Mouse (Mus musculus): ENCODE measurements around the gene Cdkl3. TPM values are rescaled to one million over a fixed set of nuclear protein-coding genes. Genes with fewer than 3 reads are reported as not detected.

The Cdkl3 gene
- polyA plus RNA-seq, 1 experiment from 2014 or later: 4.6 TPM

- no peak for TF ChIP-seq CTCF (IDR thresholded peaks at IDR 0.05; ENCODE audit: low read depth)
- 88% methylated on average over 3 of the region's 3 CpGs for WGBS
These were observed 50.7 kb downstream of the Cdkl3 start for GRCm38 (mm10) chr11:52054728-52055127.

GRCm38 (mm10) chr11:52056198-52056597 is 52.2 kb downstream of the Cdkl3 start:
- Histone ChIP-seq H3K9ac (ENCODE audit: low read depth, low read length) (no peak overlapping the region), H3K9me3 (ENCODE audit: control insufficient read depth) (no peaks in the 10 kb centered on the region), H3K27me3 (replicated peaks; ENCODE audit: control insufficient read depth, insufficient read depth, low read length) (no peaks in the 10 kb centered on the region), H3K4me1 (replicated peaks; ENCODE audit: control insufficient read depth, insufficient read depth, low read length) (no peaks in the 10 kb centered on the region), H3K4me3 (ENCODE audit: low read depth, low read length) (no peak overlapping the region), H3K36me3 (ENCODE audit: control insufficient read depth, insufficient read depth) (no peaks in the 10 kb centered on the region), H3K4me2 (replicated peaks; ENCODE audit: low read depth) (no peak overlapping the region), H3K27ac (ENCODE audit: low read depth, low read length) (no peak overlapping the region)
- ATAC-seq: no peak
- TF ChIP-seq CTCF (IDR thresholded peaks at IDR 0.05; ENCODE audit: low read depth): no peak
- WGBS: 75% methylated on average over 5 of the region's 5 CpGs

More at GRCm38 (mm10) chr11:52054728-52055127, 50.7 kb downstream of the Cdkl3 start:
- Histone ChIP-seq H3K9me3 (ENCODE audit: control insufficient read depth) (no peaks in the 10 kb centered on the region), H3K36me3 (ENCODE audit: control insufficient read depth, insufficient read depth) (no peaks in the 10 kb centered on the region), H3K4me3 (ENCODE audit: low read depth, low read length) (no peak overlapping the region), H3K4me2 (replicated peaks; ENCODE audit: low read depth) (no peak overlapping the region), H3K27ac (ENCODE audit: low read depth, low read length) (no peak overlapping the region), H3K27me3 (replicated peaks; ENCODE audit: control insufficient read depth, insufficient read depth, low read length) (no peaks in the 10 kb centered on the region), H3K9ac (ENCODE audit: low read depth, low read length) (no peak overlapping the region), H3K4me1 (replicated peaks; ENCODE audit: control insufficient read depth, insufficient read depth, low read length) (no peaks in the 10 kb centered on the region)
- ATAC-seq: no peak

GRCm38 (mm10) chr11:52059001-52059400 is 55.0 kb downstream of the Cdkl3 start:
- H3K9ac ChIP-seq (ENCODE audit: low read depth, low read length): no peak overlapping the region
- TF ChIP-seq CTCF (IDR thresholded peaks at IDR 0.05; ENCODE audit: low read depth): no peak
- no peaks in the 10 kb centered on the region for H3K36me3 ChIP-seq (ENCODE audit: control insufficient read depth, insufficient read depth)
- WGBS: 38% methylated on average over 5 of the region's 5 CpGs
- H3K4me3 ChIP-seq (ENCODE audit: low read depth, low read length): no peak overlapping the region
- no peak overlapping the region for H3K4me2 ChIP-seq (replicated peaks; ENCODE audit: low read depth)
- H3K4me1 ChIP-seq (replicated peaks; ENCODE audit: control insufficient read depth, insufficient read depth, low read length): no peaks in the 10 kb centered on the region
- no peaks in the 10 kb centered on the region for H3K9me3 ChIP-seq (ENCODE audit: control insufficient read depth)
- H3K27ac ChIP-seq (ENCODE audit: low read depth, low read length): no peak overlapping the region
- no peaks in the 10 kb centered on the region for H3K27me3 ChIP-seq (replicated peaks; ENCODE audit: control insufficient read depth, insufficient read depth, low read length)
- no peak for ATAC-seq

- H3K4me3 ChIP-seq (ENCODE audit: low read depth, low read length): no peak overlapping the region
- H3K36me3 ChIP-seq (ENCODE audit: control insufficient read depth, insufficient read depth): no peaks in the 10 kb centered on the region
- H3K9me3 ChIP-seq (ENCODE audit: control insufficient read depth): no peaks in the 10 kb centered on the region
- H3K4me1 ChIP-seq (replicated peaks; ENCODE audit: control insufficient read depth, insufficient read depth, low read length): no peaks in the 10 kb centered on the region
- no peak overlapping the region for H3K9ac ChIP-seq (ENCODE audit: low read depth, low read length)
- H3K27me3 ChIP-seq (replicated peaks; ENCODE audit: control insufficient read depth, insufficient read depth, low read length): no peaks in the 10 kb centered on the region
- WGBS: 86% methylated on average over 4 of the region's 4 CpGs
- no peak overlapping the region for H3K27ac ChIP-seq (ENCODE audit: low read depth, low read length)
- no peak for ATAC-seq
- no peak overlapping the region for H3K4me2 ChIP-seq (replicated peaks; ENCODE audit: low read depth)
- TF ChIP-seq CTCF (IDR thresholded peaks at IDR 0.05; ENCODE audit: low read depth): no peak
These were observed 56.3 kb downstream of the Cdkl3 start for GRCm38 (mm10) chr11:52060315-52060714.

- ATAC-seq: no peak
- Histone ChIP-seq H3K4me3 (ENCODE audit: low read depth, low read length) (no peak overlapping the region), H3K27ac (ENCODE audit: low read depth, low read length) (no peak overlapping the region), H3K4me2 (replicated peaks; ENCODE audit: low read depth) (no peak overlapping the region), H3K9me3 (ENCODE audit: control insufficient read depth) (no peaks in the 10 kb centered on the region), H3K4me1 (replicated peaks; ENCODE audit: control insufficient read depth, insufficient read depth, low read length) (no peaks in the 10 kb centered on the region), H3K27me3 (replicated peaks; ENCODE audit: control insufficient read depth, insufficient read depth, low read length) (no peaks in the 10 kb centered on the region), H3K9ac (ENCODE audit: low read depth, low read length) (no peak overlapping the region), H3K36me3 (ENCODE audit: control insufficient read depth, insufficient read depth) (no peaks in the 10 kb centered on the region)
- 96% methylated on average over 5 of the region's 5 CpGs for WGBS
- no peak for TF ChIP-seq CTCF (IDR thresholded peaks at IDR 0.05; ENCODE audit: low read depth)
These were observed 58.4 kb downstream of the Cdkl3 start for GRCm38 (mm10) chr11:52062406-52062805.

GRCm38 (mm10) chr11:52064398-52064797 is 60.4 kb downstream of the Cdkl3 start:
- no peak for ATAC-seq
- no peak overlapping the region for H3K27ac ChIP-seq (ENCODE audit: low read depth, low read length)
- H3K27me3 ChIP-seq (replicated peaks; ENCODE audit: control insufficient read depth, insufficient read depth, low read length): no peaks in the 10 kb centered on the region
- no peak overlapping the region for H3K4me3 ChIP-seq (ENCODE audit: low read depth, low read length)
- H3K4me1 ChIP-seq (replicated peaks; ENCODE audit: control insufficient read depth, insufficient read depth, low read length): no peaks in the 10 kb centered on the region
- H3K9ac ChIP-seq (ENCODE audit: low read depth, low read length): no peak overlapping the region
- H3K9me3 ChIP-seq (ENCODE audit: control insufficient read depth): no peaks in the 10 kb centered on the region
- 54% methylated on average over 3 of the region's 3 CpGs for WGBS
- H3K4me2 ChIP-seq (replicated peaks; ENCODE audit: low read depth): no peak overlapping the region
- peak; percentile 67 for TF ChIP-seq CTCF (IDR thresholded peaks at IDR 0.05; ENCODE audit: low read depth)
- no peaks in the 10 kb centered on the region for H3K36me3 ChIP-seq (ENCODE audit: control insufficient read depth, insufficient read depth)

GRCm38 (mm10) chr11:52065841-52066240 is 61.8 kb downstream of the Cdkl3 start:
- Histone ChIP-seq H3K4me1 (replicated peaks; ENCODE audit: control insufficient read depth, insufficient read depth, low read length) (no peaks in the 10 kb centered on the region), H3K9me3 (ENCODE audit: control insufficient read depth) (no peaks in the 10 kb centered on the region), H3K27ac (ENCODE audit: low read depth, low read length) (no peak overlapping the region), H3K4me2 (replicated peaks; ENCODE audit: low read depth) (no peak overlapping the region), H3K9ac (ENCODE audit: low read depth, low read length) (no peak overlapping the region), H3K27me3 (replicated peaks; ENCODE audit: control insufficient read depth, insufficient read depth, low read length) (no peaks in the 10 kb centered on the region), H3K4me3 (ENCODE audit: low read depth, low read length) (no peak overlapping the region), H3K36me3 (ENCODE audit: control insufficient read depth, insufficient read depth) (no peaks in the 10 kb centered on the region)
- TF ChIP-seq CTCF (IDR thresholded peaks at IDR 0.05; ENCODE audit: low read depth): no peak
- 10% methylated on average over 5 of the region's 5 CpGs for WGBS
- ATAC-seq: no peak

Measured in intestine, postnatal 0 days (tissue).